Mouse (Mus musculus): ENCODE measurements around the gene Gjb3. TPM values are rescaled to one million over a fixed set of nuclear protein-coding genes. Genes with fewer than 3 reads are reported as not detected.

The Gjb3 gene
- polyA plus RNA-seq, 1 experiment: 4.3 TPM

DNA sequence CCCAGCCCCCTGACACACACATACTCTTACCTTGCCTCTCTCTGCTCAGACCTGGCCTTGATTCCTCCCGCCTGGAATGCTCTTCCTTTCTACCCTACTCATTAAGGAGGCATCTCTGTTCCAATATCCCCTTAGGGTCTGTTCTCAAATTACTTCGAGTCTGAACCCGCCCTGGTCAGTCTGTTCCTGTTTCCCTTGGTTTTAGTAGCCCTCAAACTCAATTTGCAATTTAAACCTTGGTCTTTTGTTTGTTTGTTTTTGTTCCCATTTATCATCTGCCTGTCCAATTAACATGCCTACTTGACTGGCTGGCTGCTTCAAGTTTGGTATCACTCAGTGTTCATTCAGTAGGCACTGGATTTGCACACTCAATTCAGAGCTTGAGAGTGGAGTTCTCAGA, 1.6 kb downstream of the Gjb3 start:
- Histone ChIP-seq H3K4me3 (replicated peaks; ENCODE audit: control insufficient read depth, low read depth, low read length) (no peak overlapping the region), H3K27ac (ENCODE audit: control insufficient read depth, insufficient read depth, low read depth, low read length, poor library complexity) (no peak overlapping the region), H3K4me1 (ENCODE audit: control insufficient read depth, insufficient read depth, low read length) (peaks cover 4% of the 10 kb centered on the region; the same call in 1 of the 2 replicates)
- TF ChIP-seq CTCF (IDR thresholded peaks at IDR 0.05; ENCODE audit: control insufficient read depth, insufficient read depth, low read length): no peak
- TF ChIP-seq POLR2A (IDR thresholded peaks at IDR 0.05; ENCODE audit: borderline replicate concordance, control insufficient read depth, low read depth, low read length): no peak
- 48% methylated on average over 3 of the region's 3 CpGs for WGBS

DNA sequence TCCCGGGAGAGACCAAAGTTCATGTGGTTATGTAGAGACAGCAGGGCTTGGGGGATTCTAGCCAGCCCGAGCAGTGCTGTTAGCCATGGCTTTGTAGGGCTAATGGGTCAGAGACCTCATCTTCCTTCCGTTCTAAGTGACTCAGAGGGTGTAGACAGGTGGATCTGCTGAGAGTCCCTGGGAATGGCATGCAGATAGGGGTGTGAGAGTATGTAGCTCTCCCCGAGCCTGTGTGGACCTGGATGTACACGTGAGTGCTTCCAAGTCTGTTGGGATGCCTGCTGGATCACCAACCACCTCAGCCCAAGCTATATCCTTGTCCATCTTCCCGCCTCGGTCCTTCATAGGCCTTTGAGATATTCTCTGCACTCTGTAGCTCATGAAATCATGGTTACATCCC, 2.3 kb downstream of the Gjb3 start:
- peaks cover 4% of the 10 kb centered on the region; the same call in 1 of the 2 replicates for H3K4me1 ChIP-seq (ENCODE audit: control insufficient read depth, insufficient read depth, low read length)
- no peak overlapping the region for H3K4me3 ChIP-seq (replicated peaks; ENCODE audit: control insufficient read depth, low read depth, low read length)
- WGBS: 47% methylated on average over 7 of the region's 7 CpGs

DNA sequence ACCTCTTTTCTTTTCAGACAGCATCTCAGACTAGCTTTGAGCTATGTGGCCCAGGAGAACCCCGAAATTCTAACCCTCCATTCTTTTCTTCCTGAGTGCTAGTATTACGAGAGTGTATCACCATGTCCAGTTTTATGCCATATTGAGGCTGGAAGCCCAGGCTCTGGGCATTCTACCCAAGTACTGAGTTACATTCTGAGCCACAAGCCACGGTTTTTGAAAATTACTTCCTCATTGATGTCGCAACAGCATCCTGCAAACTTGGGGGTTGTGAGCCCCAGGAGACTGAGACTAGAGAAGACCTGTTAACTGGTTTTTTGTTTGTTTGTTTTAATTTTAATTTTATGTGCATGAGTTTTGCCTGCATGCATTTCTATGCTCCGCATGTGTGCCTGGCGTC, 2.9 kb downstream of the Gjb3 start:
- WGBS: 9% methylated on average over 6 of the region's 6 CpGs
- Histone ChIP-seq H3K4me3 (replicated peaks; ENCODE audit: control insufficient read depth, low read depth, low read length) (no peak overlapping the region), H3K4me1 (ENCODE audit: control insufficient read depth, insufficient read depth, low read length) (peaks cover 4% of the 10 kb centered on the region; the same call in 1 of the 2 replicates), H3K27ac (ENCODE audit: control insufficient read depth, insufficient read depth, low read depth, low read length, poor library complexity) (no peak overlapping the region)
- TF ChIP-seq CTCF (IDR thresholded peaks at IDR 0.05; ENCODE audit: control insufficient read depth, insufficient read depth, low read length) (no peak), POLR2A (IDR thresholded peaks at IDR 0.05; ENCODE audit: borderline replicate concordance, control insufficient read depth, low read depth, low read length) (no peak)

More for the DNA sequence above, 2.3 kb downstream of the Gjb3 start:
- TF ChIP-seq POLR2A (IDR thresholded peaks at IDR 0.05; ENCODE audit: borderline replicate concordance, control insufficient read depth, low read depth, low read length) (no peak), CTCF (IDR thresholded peaks at IDR 0.05; ENCODE audit: control insufficient read depth, insufficient read depth, low read length) (no peak)
- H3K27ac ChIP-seq (ENCODE audit: control insufficient read depth, insufficient read depth, low read depth, low read length, poor library complexity): no peak overlapping the region

DNA sequence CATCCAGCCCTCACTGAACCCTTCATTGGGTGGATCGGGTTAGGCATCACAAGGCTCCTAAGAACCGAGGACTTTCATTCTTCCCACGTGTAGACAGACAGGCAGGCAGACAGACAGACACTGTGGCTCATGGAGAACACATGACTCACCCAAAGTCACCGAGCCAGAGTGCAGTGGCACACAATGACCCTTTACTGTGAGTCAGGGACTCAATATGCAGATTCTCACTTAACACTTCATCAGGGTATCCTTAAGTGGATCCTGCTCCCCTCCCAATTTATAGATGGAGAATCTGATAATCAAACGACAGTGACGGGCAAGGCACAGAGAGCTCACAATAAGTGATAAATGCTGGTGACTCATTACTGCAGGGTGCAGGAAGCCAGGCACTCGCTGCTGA, 3.4 kb downstream of the Gjb3 start:
- Histone ChIP-seq H3K4me3 (replicated peaks; ENCODE audit: control insufficient read depth, low read depth, low read length) (no peak overlapping the region), H3K4me1 (ENCODE audit: control insufficient read depth, insufficient read depth, low read length) (peaks cover 4% of the 10 kb centered on the region; the same call in 1 of the 2 replicates), H3K27ac (ENCODE audit: control insufficient read depth, insufficient read depth, low read depth, low read length, poor library complexity) (no peak overlapping the region)
- WGBS: 20% methylated on average over 7 of the region's 7 CpGs
- TF ChIP-seq POLR2A (IDR thresholded peaks at IDR 0.05; ENCODE audit: borderline replicate concordance, control insufficient read depth, low read depth, low read length) (no peak), CTCF (IDR thresholded peaks at IDR 0.05; ENCODE audit: control insufficient read depth, insufficient read depth, low read length) (no peak)

DNA sequence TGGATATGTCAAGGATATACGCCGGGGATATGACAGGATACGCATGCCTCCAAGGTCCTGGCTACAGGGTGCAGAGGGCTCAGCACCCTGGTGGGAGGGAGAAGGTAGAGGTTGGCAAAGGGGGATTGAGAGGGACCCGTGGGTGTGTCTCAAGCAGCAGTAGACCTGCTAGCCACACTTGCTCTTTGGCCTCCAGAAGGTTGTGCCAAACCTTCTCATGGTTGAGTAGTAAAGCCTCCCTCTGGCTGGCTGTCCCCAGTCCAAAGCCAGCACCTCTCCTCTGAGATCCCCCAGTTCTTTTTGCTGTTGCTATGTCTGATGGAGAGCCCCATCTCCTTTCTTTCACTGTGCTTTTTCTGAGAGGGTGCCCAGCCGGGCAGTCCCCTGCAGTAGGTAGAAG, 5.4 kb downstream of the Gjb3 start:
- TF ChIP-seq POLR2A (IDR thresholded peaks at IDR 0.05; ENCODE audit: borderline replicate concordance, control insufficient read depth, low read depth, low read length) (no peak), CTCF (IDR thresholded peaks at IDR 0.05; ENCODE audit: control insufficient read depth, insufficient read depth, low read length) (no peak)
- WGBS: 84% methylated on average over 5 of the region's 5 CpGs
- Histone ChIP-seq H3K4me1 (ENCODE audit: control insufficient read depth, insufficient read depth, low read length) (peaks cover 4% of the 10 kb centered on the region; the same call in 1 of the 2 replicates), H3K4me3 (replicated peaks; ENCODE audit: control insufficient read depth, low read depth, low read length) (no peak overlapping the region), H3K27ac (ENCODE audit: control insufficient read depth, insufficient read depth, low read depth, low read length, poor library complexity) (no peak overlapping the region)

DNA sequence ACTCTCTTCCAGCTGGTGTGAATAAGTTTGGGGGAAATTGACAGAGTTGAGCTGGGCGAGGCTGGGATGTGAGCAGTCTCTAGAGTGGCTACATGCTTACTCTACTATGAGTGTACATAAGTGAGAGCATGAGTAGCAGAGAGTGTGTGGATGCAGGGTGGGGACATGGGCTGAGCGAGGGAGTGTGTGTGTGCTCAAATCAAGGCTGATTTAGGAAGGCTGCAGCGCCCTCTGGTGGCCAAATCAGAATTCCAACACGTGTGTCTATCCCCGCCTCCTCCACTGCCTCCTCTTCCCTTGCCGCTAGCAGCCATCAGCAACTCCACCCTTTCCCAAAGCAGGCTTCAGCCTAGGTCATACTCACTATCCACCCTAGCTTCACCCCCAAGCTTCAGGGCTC, 5.9 kb downstream of the Gjb3 start:
- Histone ChIP-seq H3K4me1 (ENCODE audit: control insufficient read depth, insufficient read depth, low read length) (peaks cover 4% of the 10 kb centered on the region; the same call in 1 of the 2 replicates), H3K4me3 (replicated peaks; ENCODE audit: control insufficient read depth, low read depth, low read length) (no peak overlapping the region), H3K27ac (ENCODE audit: control insufficient read depth, insufficient read depth, low read depth, low read length, poor library complexity) (no peak overlapping the region)
- peak; percentile 93 for TF ChIP-seq CTCF (IDR thresholded peaks at IDR 0.05; ENCODE audit: control insufficient read depth, insufficient read depth, low read length)
- TF ChIP-seq POLR2A (IDR thresholded peaks at IDR 0.05; ENCODE audit: borderline replicate concordance, control insufficient read depth, low read depth, low read length): no peak
- 16% methylated on average over 6 of the region's 6 CpGs for WGBS

DNA sequence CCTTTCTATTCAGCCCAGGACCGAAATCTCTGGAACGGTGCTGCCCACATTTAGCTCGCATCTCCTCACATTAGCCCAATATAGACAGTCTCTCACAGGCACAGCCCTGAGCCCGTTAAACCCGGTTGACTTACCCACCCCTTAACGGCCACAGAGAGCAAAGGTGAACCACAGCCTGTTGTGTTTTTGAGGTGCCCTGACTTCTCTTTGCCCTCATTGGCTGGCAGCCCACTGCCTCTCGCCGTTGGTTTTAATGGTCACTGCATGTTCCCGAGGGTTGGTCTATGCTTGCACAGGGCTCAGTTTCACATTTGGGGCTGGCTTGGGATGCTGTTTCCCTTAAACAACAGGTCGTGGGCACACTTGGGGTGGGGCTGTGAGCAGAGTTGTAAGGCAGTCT, 6.3 kb downstream of the Gjb3 start:
- H3K4me1 ChIP-seq (ENCODE audit: control insufficient read depth, insufficient read depth, low read length): peaks cover 4% of the 10 kb centered on the region; the same call in 1 of the 2 replicates
- no peak for TF ChIP-seq CTCF (IDR thresholded peaks at IDR 0.05; ENCODE audit: control insufficient read depth, insufficient read depth, low read length)
- TF ChIP-seq POLR2A (IDR thresholded peaks at IDR 0.05; ENCODE audit: borderline replicate concordance, control insufficient read depth, low read depth, low read length): no peak
- H3K4me3 ChIP-seq (replicated peaks; ENCODE audit: control insufficient read depth, low read depth, low read length): no peak overlapping the region
- no peak overlapping the region for H3K27ac ChIP-seq (ENCODE audit: control insufficient read depth, insufficient read depth, low read depth, low read length, poor library complexity)
- WGBS: 65% methylated on average over 10 of the region's 10 CpGs

DNA sequence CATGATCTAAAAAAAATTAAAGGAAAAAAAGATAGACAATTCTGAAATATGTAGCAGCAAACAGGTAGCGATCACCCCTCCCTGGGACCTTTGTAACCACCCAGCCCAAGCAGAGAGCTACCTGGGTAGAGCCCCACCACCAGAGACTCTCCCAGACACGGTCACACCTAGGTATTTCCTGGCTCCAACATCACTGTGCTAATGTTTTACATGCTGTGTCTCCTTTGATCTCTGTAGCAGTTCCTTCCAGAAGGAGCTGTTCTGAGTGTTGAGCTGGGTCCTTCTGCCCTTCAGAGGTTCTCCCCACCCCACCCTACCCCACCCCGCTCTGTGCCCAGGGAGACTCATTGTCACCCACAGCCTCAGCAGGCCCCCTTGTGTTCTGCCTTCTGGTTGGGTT, 7.0 kb downstream of the Gjb3 start:
- Histone ChIP-seq H3K4me3 (replicated peaks; ENCODE audit: control insufficient read depth, low read depth, low read length) (no peak overlapping the region), H3K4me1 (ENCODE audit: control insufficient read depth, insufficient read depth, low read length) (peaks cover 4% of the 10 kb centered on the region; the same call in 1 of the 2 replicates), H3K27ac (ENCODE audit: control insufficient read depth, insufficient read depth, low read depth, low read length, poor library complexity) (no peak overlapping the region)
- WGBS: 88% methylated on average over 3 of the region's 3 CpGs
- TF ChIP-seq POLR2A (IDR thresholded peaks at IDR 0.05; ENCODE audit: borderline replicate concordance, control insufficient read depth, low read depth, low read length) (no peak), CTCF (IDR thresholded peaks at IDR 0.05; ENCODE audit: control insufficient read depth, insufficient read depth, low read length) (no peak)

DNA sequence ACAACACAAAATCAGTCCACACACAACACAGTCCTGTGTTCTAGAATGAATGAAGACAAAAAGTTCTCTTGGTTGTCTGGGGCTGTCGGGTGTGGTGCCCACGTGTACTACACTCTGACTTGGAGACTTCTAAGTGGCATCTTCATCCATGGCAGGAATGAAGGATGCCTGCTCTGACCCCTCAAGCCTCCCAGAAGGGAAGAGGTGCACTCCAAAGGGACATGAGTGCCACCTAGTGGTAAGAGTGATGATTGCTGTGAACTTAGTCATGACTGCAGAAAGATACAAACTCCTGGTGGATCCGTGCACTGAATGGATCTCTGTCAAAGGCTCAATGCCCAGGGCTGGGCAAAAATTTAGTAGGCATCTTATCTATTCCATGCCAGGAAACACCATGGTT, 11.0 kb downstream of the Gjb3 start:
- H3K4me3 ChIP-seq (replicated peaks; ENCODE audit: control insufficient read depth, low read depth, low read length): no peak overlapping the region
- no peak overlapping the region for H3K27ac ChIP-seq (ENCODE audit: control insufficient read depth, insufficient read depth, low read depth, low read length, poor library complexity)
- peak; percentile 78 for TF ChIP-seq CTCF (IDR thresholded peaks at IDR 0.05; ENCODE audit: control insufficient read depth, insufficient read depth, low read length)
- no peak for TF ChIP-seq POLR2A (IDR thresholded peaks at IDR 0.05; ENCODE audit: borderline replicate concordance, control insufficient read depth, low read depth, low read length)
- H3K4me1 ChIP-seq (ENCODE audit: control insufficient read depth, insufficient read depth, low read length): no peaks in the 10 kb centered on the region; the same call in 1 of the 2 replicates
- whole genome bisulfite sequencing: 4% methylated on average over 3 of the region's 3 CpGs
